Mouse (Mus musculus) Muller cell, postnatal 12 days (primary cell): ENCODE results near the gene Nfkbia.

Source experiments
- DNase-seq: peaks from one replicate; pipeline ENCODE4 v3.0.0-alpha.2; 2015; ENCODE audit errors: inconsistent ontology term

Gene Nfkbia

GRCm38 (mm10) chr12:55466088-55466701, 26.3 kb downstream of the Nfkbia start:
- peak; percentile 94 for DNase-seq

DNA sequence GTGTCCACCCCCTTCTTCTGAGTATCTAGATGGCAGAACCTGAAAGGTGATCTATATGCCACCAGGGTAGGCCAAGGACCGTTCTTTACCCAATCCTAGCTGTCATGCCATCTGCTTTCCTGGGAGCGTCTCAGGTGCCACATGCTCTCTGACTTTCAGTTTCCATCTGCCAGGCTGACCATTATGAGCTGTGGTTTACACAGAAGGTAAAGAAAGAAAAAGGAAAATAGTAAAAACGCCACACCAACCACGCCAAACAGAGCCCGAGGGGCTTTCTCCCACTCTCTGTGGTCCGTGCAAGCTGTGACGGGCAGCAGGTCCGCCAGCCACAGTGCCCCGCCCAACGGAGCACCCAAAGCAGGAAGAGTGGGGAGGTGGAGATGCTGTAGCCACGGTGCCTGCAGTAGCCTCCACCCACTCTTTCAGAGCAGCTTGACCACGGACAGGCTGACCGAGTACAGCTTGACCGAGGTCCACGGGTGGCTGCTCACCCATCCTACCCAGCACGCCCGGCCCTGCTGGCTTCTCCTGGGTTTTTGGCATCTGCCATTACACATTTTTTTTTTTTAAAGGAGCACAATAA, 27.0 kb downstream of the Nfkbia start:
- DNase-seq, result peak; percentile 42

- DNase-seq, result peak; percentile 92
Observed at GRCm38 (mm10) chr12:55464846-55465361, 27.5 kb downstream of the Nfkbia start.

- DNase-seq, result peak; percentile 89
Observed at GRCm38 (mm10) chr12:55463992-55464845, 28.2 kb downstream of the Nfkbia start.

- no peak for DNase-seq
Observed at GRCm38 (mm10) chr12:55463087-55463486, 29.4 kb downstream of the Nfkbia start.

DNA sequence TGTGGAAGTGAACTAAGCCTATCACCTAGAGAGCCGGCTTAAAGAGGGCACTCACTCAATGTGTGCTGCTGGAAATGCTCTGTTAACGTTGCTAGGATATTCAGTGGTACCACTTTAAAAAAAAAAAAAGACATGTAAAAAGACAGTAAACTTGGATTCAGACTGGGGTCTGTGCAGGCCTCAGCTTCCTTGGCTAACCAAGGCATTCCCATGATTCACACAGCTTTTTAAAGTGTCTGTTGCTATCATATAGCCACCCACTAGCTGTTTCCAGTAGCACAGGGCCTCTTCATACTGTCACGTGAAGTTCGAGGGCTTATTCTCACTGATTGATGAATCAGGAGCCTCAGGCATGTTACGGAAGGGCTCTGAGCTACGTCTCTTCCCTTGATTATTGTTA, 30.0 kb downstream of the Nfkbia start:
- DNase-seq, result no peak

DNA sequence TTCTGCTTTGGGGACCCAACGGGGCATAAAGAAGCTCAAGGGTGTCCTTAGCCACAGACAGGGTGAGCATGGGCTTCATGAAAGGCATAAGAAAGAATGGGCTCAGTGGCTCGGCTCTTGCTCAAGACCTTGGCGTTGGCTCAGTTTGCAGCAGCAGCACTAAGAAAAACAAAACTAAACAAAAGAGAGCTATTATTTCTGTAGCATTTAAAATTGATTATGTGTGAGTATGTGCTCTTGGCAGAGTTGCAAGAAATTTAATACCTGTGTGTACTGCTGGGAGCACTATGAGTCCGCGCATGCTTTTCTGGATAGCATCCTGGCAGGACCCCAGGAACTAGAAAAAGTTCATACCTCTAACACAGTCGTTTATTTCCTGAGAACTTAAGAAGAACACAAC, 30.7 kb downstream of the Nfkbia start:
- no peak for DNase-seq

- no peak for DNase-seq
Observed at GRCm38 (mm10) chr12:55460900-55461299, 31.5 kb downstream of the Nfkbia start.

- no peak for DNase-seq
Observed at GRCm38 (mm10) chr12:55459739-55460138, 32.7 kb downstream of the Nfkbia start.

DNA sequence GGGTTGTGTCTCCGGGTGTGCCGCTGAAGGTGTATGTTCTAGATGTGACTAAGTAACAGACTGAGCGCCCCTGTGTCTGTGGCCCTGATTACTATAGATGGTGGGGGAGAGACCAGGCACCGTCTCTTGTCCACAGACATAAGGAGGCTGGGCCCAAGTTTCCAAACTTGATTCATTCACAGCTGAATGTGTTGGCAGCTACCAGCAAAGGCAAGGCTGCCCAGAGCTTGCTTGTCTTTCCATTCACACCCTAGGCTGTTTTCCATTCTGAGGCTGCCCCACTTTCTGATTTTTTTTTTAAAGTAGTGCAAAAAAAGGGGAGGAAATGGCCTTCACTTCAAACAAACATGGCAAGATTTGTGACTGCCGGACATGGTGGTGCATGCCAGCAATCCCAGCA, 35.6 kb downstream of the Nfkbia start:
- DNase-seq, result no peak

- DNase-seq, result no peak
Observed at GRCm38 (mm10) chr12:55456136-55456535, 36.3 kb downstream of the Nfkbia start.

GRCm38 (mm10) chr12:55455206-55455605, 37.2 kb downstream of the Nfkbia start:
- DNase-seq, result no peak

DNA sequence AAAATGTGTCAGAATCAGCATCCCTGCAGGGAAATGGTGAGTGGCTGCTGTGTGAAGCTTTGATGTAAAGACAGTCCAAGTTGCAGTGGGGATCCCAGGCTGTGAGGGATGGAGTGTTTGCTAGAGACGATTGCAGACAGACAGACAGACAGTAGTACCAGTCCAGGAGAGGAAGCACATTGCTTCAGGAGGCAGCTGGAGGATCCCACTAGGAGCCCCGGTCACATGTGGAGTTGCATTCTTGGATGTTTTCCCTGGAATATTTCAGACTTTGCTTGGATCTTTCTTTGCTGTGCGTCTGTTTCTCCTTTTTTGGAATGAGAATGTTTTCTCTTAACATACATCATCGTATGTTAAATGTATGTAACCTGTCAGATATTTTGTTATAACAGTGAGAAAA, 38.5 kb downstream of the Nfkbia start:
- no peak for DNase-seq

GRCm38 (mm10) chr12:55452839-55453238, 39.6 kb downstream of the Nfkbia start:
- peak; percentile 31 for DNase-seq

GRCm38 (mm10) chr12:55450421-55450820, 42.0 kb downstream of the Nfkbia start:
- DNase-seq, result no peak

DNA sequence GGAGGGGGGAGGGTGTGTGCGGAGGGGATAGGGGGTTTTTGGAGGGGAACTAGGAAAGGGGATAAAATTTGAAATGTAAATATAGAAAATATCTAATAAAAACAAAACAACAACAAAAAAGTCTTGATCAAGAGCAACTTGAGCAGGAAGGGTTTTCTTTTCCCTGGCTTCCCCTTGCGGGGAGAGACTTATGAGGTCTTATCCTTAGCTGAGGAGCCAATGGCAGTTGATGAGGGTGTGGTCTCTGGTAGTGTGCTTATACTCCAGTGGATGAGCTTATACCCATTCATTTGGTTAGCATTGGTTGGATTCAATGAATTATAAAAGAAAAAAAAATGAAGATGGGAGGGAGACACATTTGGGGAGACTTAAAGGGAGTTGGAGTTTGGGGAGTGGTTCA, 43.4 kb downstream of the Nfkbia start:
- no peak for DNase-seq

DNA sequence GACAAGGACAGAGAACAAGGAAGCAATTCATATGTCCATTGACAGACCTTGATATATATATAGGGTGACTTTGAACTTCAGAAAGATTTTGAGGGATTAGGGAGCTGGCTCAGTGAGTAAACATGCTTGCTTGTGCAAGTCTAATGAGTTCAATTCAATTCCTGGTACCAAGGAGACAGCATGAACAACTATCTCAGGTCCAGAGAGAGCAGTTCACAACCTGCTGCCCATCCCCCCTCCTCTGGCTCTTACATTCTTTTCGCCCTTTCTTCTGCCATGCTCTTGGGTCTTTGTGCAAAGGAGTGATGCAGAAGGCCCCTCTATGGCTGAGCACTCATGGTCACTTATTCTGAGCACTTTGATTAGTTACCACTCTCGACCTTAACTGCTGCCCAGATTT, 44.0 kb downstream of the Nfkbia start:
- DNase-seq, result no peak

DNA sequence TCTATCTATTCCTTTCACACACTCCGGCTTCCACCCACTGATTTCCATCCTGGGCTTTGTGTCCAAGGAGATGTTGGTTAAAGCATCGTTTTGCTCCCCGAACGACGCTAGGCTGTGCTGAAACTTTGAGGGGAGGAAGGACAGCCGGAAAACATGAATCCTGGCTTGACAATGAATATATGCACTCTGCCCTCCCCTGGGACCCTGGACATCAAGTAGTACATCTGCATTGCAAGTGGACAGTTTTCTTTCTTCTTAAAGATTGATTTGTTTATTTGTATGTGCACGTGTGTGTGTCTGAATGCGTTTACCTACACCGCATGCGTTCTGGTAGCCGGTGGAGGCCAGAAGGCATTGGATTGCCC, 45.1 kb downstream of the Nfkbia start:
- DNase-seq, result no peak

- DNase-seq, result peak; percentile 94
Observed at GRCm38 (mm10) chr12:55446746-55447395, 45.6 kb downstream of the Nfkbia start.

- no peak for DNase-seq
Observed at GRCm38 (mm10) chr12:55446366-55446745, 46.1 kb downstream of the Nfkbia start.

DNA sequence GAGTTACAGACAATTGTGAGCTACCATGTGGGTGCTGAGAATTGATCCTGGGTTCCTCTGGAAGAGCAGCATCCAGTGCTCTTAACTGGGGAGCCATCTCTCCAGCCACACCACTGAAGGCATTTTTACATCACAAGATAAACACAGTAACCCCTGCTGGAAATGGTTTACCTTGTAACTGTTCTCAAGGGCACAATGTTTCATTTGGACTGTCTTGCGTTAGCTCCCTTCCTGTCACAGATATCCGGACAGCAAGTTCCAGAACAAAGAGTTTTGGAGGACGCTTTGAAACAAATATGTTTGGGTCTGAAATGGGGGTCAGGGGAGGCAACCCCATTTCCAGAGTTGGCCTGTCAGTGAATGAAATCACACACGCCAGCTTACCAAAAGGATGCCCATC, 46.9 kb downstream of the Nfkbia start:
- DNase-seq, result no peak

DNA sequence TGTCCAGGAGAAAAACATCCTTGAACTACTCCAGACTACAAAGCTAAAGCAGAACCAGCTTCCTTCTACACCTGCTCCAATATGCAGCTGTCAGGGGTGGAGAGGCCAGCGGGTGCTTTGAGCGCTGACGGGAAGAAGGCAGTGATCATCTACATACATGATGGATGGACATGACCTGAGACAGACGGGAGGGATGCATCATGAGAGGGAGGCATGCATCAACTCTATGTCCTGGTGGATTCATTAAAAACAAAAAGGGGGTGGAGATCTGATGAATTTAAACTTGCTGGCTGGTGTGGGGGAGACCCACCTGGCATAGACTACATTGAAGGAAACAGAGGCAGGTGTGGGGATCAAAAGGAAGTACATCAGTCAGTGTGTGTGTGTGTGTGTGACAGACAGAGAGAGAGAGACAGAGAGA, 48.4 kb downstream of the Nfkbia start:
- DNase-seq, result no peak
